Mouse (Mus musculus) T-helper 2 cell (primary cell): ENCODE results near the gene Apopt1.

Experiments
- in situ Hi-C: fragments of 300-600 bp; cut with MboI, MseI; formaldehyde crosslinking; loops from one replicate; pipeline ENCODE4 v1.15.1; 2025; ENCODE audit warnings: high pct_unique_total_duplicates

The Apopt1 gene

DNA sequence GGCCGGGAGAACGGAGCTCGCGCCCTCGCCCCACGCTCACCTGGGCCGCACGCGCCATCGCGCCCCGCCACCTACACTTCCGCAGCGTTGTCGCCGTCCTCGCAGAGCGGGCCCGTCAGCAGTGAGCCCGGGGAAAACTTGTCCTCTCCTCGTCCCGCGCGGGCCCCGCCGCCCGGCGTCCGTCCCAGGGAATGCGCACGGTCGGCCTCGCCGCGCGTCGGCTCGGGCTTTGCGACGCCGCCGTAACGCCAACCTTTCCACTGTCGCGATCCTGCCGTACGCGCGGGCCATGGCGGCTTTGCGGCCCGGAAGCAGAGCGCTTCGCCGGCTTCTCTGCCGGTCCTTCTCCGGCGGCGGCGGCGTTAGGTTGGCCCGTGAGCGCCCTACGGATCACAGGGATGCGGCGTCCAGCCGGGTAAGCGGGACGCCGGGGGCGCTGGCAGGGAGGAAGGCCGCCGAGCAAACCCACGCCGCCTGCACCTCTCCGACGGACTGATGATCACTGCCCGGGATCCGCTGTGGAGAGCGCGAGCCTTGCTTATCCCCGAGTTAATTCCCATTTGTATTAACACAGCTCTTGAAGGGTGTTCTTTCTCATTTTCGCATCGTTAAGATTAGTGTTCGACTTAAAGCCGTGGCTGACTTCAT lies at the start of gene Apopt1, which contains the start of gene Bag5:
Gene Apopt1, plus strand, starts transcription at position 258 of the 648 bp plus-strand sequence.
Gene Bag5, minus strand, starts transcription at position 254 of the 648 bp plus-strand sequence.
- in situ Hi-C loops, result no loop called here

DNA sequence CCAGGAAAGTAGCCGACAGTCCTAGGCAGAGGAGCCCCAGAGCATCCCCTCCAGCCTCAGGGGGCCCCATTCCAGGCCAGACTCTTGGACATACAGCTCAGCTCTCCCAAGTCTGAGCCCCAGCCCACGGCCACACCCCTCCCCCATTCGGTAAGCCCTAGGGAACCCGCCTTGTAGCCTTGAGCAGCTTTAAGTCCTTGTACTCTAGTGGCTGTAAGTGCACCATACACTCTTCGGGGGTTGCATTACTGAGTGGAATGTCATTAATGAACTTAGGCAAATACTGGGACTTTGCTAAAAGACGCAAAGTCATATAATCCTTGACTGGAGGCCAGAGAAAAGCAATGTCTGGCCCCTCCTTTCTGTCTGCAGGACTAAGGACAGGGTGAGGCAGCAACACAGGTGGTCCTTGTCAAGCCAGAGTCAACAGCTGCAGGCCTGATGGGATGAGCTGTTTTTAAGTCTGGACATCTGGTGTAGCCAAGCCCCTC lies 48.9 kb upstream of the Apopt1 start:
- in situ Hi-C loops, result loop anchor here (5.0 kb wide), 2 partner anchors 33 to 107 kb away; no protein-coding TSS in a partner anchor

DNA sequence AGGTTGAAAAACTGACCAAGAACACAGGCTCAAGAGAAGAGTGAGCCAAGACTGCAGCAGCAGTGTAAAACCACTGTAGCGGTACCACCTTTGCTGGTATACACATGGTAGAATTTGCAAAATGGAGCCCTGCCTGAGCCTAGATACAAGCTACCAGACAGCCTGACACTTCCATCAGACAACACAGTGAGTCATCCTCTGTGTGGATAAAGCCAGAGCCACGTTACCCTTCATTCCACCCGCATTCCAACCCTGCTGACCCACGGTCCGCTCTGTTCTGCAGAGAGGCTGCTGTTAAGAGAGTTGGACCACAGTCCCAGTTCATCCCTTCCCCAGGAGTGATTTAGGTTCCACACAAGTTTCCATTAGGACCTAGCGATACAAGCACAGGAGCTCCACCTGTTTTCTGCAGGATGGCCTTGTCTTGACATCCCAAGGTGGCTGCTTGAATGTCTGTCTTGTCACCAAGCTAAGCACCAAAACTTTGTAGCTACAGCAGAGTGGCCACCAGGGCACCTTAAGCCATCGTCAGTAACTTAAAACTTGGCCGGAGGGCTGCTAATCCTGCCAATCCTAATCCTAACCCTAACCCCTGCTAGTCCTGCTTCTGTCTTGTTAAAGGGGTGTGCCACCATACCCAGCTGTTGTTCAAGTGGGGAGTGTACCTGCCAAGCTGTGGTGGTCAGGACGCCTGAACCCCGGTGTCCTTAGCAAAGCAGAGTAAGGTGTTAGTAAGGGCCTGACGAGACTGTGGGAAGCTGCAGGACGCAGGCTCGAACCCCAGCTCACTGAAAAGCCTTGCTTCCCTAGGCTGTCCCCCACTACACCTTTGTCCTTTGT lies 47.8 kb upstream of the Apopt1 start:
- in situ Hi-C loops, result no loop called here

- in situ Hi-C loops, result no loop called here
Measured at GRCm38 (mm10) chr12:111666380-111666779, 46.7 kb upstream of the Apopt1 start.

GRCm38 (mm10) chr12:111667421-111667820 lies 45.6 kb upstream of the Apopt1 start:
- in situ Hi-C loops, result no loop called here

DNA sequence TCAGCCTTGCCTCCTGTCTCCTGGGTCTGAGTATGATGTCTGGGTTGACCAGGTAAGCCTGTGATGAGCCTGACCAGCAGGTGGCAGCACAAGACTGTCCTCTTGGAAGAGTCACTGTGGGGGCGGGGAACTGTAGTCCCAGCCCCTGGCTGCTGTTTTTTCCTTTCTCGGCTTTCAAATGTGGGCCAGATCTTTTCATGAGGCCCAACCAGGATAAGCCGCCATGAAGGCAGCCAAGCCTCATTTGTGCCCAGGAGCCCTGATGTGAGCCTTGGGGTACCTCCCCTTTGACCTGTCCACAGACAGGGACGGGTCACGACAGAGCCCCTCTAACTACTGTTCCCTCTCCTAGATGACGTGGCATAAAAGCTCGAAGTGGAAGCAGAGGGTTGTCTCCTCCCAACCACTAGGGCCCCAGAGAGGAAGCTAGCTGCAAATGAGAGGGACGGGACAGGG lies 44.6 kb upstream of the Apopt1 start:
- in situ Hi-C loops, result no loop called here

- in situ Hi-C loops, result no loop called here
Measured at GRCm38 (mm10) chr12:111669000-111669788, 43.9 kb upstream of the Apopt1 start.

- in situ Hi-C loops, result no loop called here
Measured at GRCm38 (mm10) chr12:111669961-111670360, 43.1 kb upstream of the Apopt1 start.

DNA sequence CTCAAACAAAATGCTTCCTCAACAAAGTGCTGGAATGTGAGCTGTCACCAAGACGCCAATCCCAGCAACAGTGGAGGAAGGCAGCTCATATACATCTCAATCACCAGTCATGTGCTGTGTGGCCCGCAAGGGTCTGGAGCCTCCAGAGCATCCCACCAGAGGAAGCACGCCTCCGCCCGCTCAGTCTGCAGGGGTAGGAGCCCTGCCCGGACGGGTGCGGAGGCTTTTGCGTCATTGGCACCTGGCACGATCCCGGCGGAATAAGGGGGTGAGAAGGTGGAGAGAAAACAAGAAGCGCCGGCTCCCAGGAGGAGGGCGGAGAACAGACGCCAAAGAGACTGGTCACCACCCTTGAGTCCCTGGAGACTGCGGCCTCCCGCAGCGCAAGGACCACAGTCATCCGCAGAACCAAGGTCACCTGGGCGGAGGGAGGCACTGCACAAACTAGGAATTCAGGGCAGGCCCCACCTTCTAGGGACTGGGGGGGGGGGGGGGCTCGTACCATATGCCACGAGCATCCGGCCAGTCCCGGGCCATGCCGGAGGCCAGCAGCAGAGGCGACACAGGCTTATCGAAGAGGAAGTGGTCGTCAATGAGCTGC lies 42.6 kb upstream of the Apopt1 start:
- in situ Hi-C loops, result no loop called here

GRCm38 (mm10) chr12:111670976-111671375 lies 42.1 kb upstream of the Apopt1 start:
- in situ Hi-C loops, result no loop called here

GRCm38 (mm10) chr12:111671431-111671902 lies 41.6 kb upstream of the Apopt1 start:
- in situ Hi-C loops, result no loop called here

- in situ Hi-C loops, result no loop called here
Measured at GRCm38 (mm10) chr12:111672176-111672575, 40.9 kb upstream of the Apopt1 start, which contains the start of gene Ckb. Gene Ckb (minus strand): TSS chr12:111672338.

DNA sequence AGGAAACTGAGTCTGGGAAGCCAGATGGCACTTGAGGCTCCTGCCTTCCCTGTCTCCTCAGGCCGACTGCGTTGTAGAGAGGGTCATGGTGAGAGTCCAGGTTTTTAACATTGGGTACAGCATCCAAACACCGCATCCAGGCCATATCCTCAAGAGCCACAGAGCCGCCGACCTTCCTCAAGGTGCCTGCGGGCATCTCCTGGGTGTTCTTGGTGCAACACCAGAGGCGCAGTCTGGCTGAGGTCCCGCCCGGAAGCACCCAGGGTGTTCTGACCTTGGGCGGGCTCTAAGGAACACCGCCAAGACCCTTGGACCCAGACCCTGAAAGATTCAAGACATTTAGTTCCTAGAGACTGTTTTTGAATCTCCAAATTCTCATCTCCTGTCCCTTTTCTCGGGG lies 40.5 kb upstream of the Apopt1 start:
- in situ Hi-C loops, result no loop called here

- in situ Hi-C loops, result no loop called here
Measured at GRCm38 (mm10) chr12:111674850-111675486, 38.1 kb upstream of the Apopt1 start.

GRCm38 (mm10) chr12:111675797-111676580 lies 37.1 kb upstream of the Apopt1 start:
- in situ Hi-C loops, result no loop called here

DNA sequence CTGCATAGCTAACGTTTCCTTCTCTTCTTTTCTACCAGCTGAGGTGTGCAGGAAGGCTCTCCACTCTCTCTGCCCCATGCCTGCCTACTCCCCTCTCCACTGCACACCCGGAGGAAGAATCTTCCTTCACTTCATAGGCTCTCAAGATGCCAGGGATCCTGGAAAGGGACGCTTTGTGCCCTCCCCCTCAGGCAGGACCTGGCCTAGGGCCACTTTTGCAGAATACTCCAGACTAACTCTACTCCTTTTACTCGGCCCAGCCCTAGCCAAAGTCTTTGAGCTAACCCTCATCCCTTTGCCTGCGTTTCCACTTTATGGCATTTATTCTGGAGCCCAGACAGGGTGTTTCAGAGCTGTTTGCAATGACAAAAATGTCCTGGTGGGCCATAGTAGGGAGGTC lies 35.6 kb upstream of the Apopt1 start:
- in situ Hi-C loops, result no loop called here

- in situ Hi-C loops, result no loop called here
Measured at GRCm38 (mm10) chr12:111677882-111678669, 35.0 kb upstream of the Apopt1 start, which contains the start of gene Trmt61a. Gene Trmt61a (plus strand): TSS chr12:111678105.

GRCm38 (mm10) chr12:111678670-111678933 lies 34.5 kb upstream of the Apopt1 start:
- in situ Hi-C loops, result no loop called here

GRCm38 (mm10) chr12:111678997-111679396 lies 34.1 kb upstream of the Apopt1 start:
- in situ Hi-C loops, result no loop called here
